Mouse (Mus musculus) heart, postnatal 0 days (tissue): ENCODE measurements around the gene Kctd19. TPM values are rescaled to one million over a fixed set of nuclear protein-coding genes. Genes with fewer than 3 reads are reported as not detected.

Source experiments
- ATAC-seq: fragments of 200-750 bp; cut with Nextera tagmentation; 2 replicates; pipeline ENCODE4 v1.8.0; 2017; ENCODE audit warnings: low read depth, moderate number of reproducible peaks, moderate library complexity; ENCODE audit not compliant: insufficient read depth
- DNase-seq: peaks from one replicate; pipeline ENCODE4 v3.0.0-alpha.2; 2016; ENCODE audit warnings: low spot score
- H3K27ac ChIP-seq: fragments of 300-500 bp; sonication (generic); 2 replicates; pipeline ENCODE4 v1.5.1; 2014; ENCODE audit warnings: low read depth, mild to moderate bottlenecking
- H3K27me3 ChIP-seq: fragments of 300-500 bp; sonication (generic); 2 replicates; pipeline ENCODE4 v1.6.1; 2014; ENCODE audit warnings: low read length, mixed read lengths; ENCODE audit not compliant: control insufficient read depth, insufficient read depth
- H3K36me3 ChIP-seq: fragments of 300-500 bp; sonication (generic); replicated peaks from 2 replicates; pipeline ENCODE4 v1.6.1; 2014; ENCODE audit warnings: low read length, mixed read lengths; ENCODE audit not compliant: control insufficient read depth, insufficient read depth
- H3K4me1 ChIP-seq: fragments of 300-500 bp; sonication (generic); 2 replicates; pipeline ENCODE4 v1.6.1; 2014; ENCODE audit warnings: antibody characterized with exemption; ENCODE audit not compliant: control insufficient read depth, insufficient read depth
- H3K4me2 ChIP-seq: fragments of 300-500 bp; sonication (generic); 2 replicates; pipeline ENCODE4 v1.6.1; 2014; ENCODE audit warnings: low read depth, mild to moderate bottlenecking, low read length, moderate library complexity
- H3K4me3 ChIP-seq: fragments of 300-500 bp; sonication (generic); 2 replicates; pipeline ENCODE4 v1.5.1; 2014; ENCODE audit warnings: low read depth, low read length
- H3K9ac ChIP-seq: fragments of 300-500 bp; sonication (generic); replicated peaks from 2 replicates; pipeline ENCODE4 v1.6.1; 2014; ENCODE audit warnings: low read depth, low read length, mixed read lengths
- H3K9me3 ChIP-seq: fragments of 300-500 bp; sonication (generic); replicated peaks from 2 replicates; pipeline ENCODE4 v1.6.1; 2016; ENCODE audit warnings: low read length; ENCODE audit not compliant: control insufficient read depth
- CTCF ChIP-seq: IDR thresholded peaks from 2 replicates; pipeline ENCODE4 v1.5.1; 2016; ENCODE audit warnings: antibody characterized with exemption, control low read depth, low read depth
- EP300 ChIP-seq: IDR thresholded peaks from 2 replicates; pipeline ENCODE4 v1.6.1; 2016; ENCODE audit warnings: antibody characterized with exemption, low read depth
- WGBS: fragments of 180-500 bp; shearing (Covaris S2); extraction: QIAGEN DNeasy Blood & Tissue Kit; methylation state at CpG from one replicate; pipeline ENCODE4 v1.1.7; 2014; 5-methylcytosine and 5-hydroxymethylcytosine counted together
- polyA plus RNA-seq: library from polyadenylated mRNA; unstranded; fragments of >200 nt; fragmentation: Nextera tagmentation; extraction: Ambion mirVana; gene quantifications from 2 replicates; pipeline ENCODE4 v1.2.1, GENCODE M21; 2015
- total RNA-seq: library from RNA; depleted of rRNA; stranded (reverse); fragments of >200 nt; gene quantifications from 2 replicates; pipeline ENCODE4 v1.2.3, GENCODE M21; 2014; ENCODE audit warnings: low replicate concordance

Gene Kctd19
- total and polyA plus RNA-seq, 2 experiments from 2014 or later = not detected

DNA sequence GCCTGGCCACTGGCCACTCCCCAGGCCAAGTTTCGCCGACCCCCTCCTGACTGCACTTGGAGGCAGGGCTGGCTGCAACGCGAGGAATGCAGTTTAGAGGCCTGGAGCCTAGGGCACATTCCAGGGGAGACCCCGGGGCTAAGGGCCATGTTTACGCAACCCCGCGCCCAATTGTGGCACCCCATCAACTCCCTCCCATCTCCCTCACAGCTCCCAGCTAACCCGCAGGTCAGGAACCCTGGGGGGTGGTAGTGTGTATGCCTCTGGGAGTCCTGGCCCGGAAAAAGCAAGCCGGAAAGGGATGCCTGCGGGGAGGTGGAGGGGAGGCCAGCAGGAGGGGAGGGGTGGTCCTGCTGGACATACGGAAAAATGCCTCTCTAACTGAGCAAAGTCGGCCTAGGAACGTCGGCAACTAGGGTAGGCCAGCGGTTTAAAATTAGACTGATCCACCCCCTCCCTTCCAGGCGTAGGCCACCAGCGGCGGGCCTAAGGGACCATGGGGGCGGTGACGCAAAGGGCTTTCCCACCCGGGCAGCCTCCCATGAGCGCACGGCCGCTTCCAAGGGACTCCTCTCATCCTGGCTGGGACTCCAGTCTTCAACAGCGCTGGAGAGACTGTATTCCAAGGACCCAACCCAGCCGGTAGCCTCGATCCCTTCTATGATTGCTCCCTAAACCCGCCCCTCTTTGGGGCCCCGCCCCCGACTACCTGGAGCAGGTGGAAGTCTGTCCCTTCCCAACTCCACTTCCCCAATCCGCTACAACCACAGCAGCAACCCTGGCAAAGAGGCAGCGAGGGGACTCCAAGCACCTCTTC is 66.5 kb downstream of the Kctd19 start:
- H3K27ac ChIP-seq = peak overlapping the region; percentile 76
- peak overlapping the region; percentile 95 for H3K4me2 ChIP-seq
- peaks cover 34% of the 10 kb centered on the region for H3K4me1 ChIP-seq
- WGBS = 1% methylated on average over 34 of the region's 34 CpGs
- DNase-seq (peak; percentile 71), ATAC-seq (peak; percentile 64)
- peak overlapping the region; percentile 79 for H3K4me3 ChIP-seq
- peak overlapping the region; percentile 67 for H3K9ac ChIP-seq
- H3K27me3 ChIP-seq = no peaks in the 10 kb centered on the region
- H3K9me3 ChIP-seq = no peaks in the 10 kb centered on the region
- TF ChIP-seq CTCF (0 out of 2 replicates have a peak, but pooled peaks have one; percentile 0), EP300 (no peak)
- no peaks in the 10 kb centered on the region for H3K36me3 ChIP-seq

DNA sequence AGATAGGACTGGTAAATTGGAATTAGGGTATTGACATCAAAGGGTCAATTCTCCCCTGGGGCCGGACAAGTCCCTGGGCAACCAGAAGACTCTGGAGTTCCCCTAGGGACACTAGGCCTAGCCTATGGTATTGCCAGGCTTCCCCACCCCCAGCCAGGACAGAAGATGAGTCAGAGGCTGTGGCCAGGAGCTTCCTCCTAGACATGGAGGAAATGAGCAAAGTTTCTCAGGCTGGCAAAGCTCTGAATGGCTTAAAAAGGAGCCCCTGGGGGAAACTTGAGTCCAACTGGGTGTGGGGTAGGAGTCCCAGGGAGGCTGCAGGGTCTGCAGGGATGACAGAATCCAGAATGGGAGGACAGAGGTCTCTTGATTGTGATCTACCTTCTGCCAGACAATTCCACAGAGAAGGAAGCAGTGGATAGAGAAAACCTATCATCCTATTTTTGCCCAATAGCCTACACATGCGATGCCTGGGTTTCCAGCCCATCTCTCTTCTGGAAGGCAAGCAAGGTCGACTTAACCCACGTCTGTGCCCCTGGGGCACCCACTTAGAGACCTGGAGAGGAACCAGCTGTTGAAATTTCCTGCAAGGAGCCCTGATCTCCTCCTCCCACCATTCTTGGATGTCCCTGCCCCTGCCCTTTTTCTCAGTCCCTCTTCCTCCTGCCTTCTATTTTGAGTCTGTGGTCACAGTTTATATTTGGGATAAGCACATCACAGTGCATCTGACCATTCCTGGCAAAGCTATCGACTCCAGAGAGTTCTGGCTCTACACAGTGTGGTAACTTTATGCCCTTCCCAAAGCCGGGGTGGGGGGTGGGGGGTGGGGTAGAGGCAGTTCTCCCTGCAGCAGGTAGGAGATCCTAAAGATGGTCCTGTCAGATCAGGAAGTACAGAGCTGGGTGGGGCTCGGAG is 68.0 kb downstream of the Kctd19 start:
- H3K4me3 ChIP-seq = no peak overlapping the region
- WGBS = 29% methylated on average over 7 of the region's 7 CpGs
- peaks cover 47% of the 10 kb centered on the region for H3K4me1 ChIP-seq
- no peak for TF ChIP-seq EP300
- no peak for TF ChIP-seq CTCF
- DNase-seq (no peak), ATAC-seq (no peak)
- H3K9me3 ChIP-seq = no peaks in the 10 kb centered on the region
- no peak overlapping the region; the same call in 1 of the 2 replicates for H3K9ac ChIP-seq
- H3K4me2 ChIP-seq = peak overlapping the region; percentile 95
- H3K27me3 ChIP-seq = no peaks in the 10 kb centered on the region
- H3K36me3 ChIP-seq = no peaks in the 10 kb centered on the region
- H3K27ac ChIP-seq = peak overlapping the region; percentile 58

DNA sequence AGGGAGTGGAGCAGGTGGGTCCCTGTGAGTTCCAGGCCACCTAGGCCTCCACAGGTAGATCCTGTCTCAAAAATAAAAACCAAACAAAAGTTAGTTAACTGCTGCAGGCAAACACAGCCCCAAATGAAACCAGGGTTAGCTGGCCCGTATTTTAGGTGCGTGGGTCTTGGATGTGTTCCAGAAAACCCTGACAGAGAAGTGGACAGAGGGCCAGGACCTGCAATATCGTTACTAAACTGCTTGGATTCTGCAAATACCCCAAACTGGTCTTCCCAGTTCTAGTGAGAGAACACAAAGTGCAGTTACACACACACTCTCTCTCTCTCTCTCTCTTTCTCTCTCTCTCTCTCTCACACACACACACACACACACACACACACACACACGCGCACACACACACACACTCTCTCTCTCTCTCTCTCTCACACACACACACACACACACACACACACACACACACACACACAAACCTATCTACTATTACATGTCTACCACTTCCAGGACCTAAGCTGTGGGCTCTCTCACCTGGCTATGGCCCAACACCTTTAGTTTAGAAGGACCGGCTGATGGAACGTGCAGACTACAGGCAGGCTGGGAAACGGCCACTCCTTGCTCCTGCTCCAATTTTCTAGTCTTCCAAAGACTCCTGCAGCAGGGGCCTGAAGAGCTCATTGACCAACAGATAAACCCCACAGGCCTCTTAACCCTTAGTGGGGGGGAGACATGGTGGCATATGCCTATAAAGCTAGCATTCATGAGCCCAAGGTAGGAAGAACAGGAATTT is 69.3 kb downstream of the Kctd19 start:
- DNase-seq = no peak
- Histone ChIP-seq H3K9ac (no peak overlapping the region), H3K27ac (no peak overlapping the region), H3K27me3 (no peaks in the 10 kb centered on the region), H3K4me3 (no peak overlapping the region), H3K36me3 (no peaks in the 10 kb centered on the region), H3K4me2 (no peak overlapping the region), H3K4me1 (peaks cover 52% of the 10 kb centered on the region), H3K9me3 (no peaks in the 10 kb centered on the region)
- TF ChIP-seq EP300 (no peak), CTCF (no peak)
- WGBS = 44% methylated on average over 8 of the region's 8 CpGs
- no peak for ATAC-seq

DNA sequence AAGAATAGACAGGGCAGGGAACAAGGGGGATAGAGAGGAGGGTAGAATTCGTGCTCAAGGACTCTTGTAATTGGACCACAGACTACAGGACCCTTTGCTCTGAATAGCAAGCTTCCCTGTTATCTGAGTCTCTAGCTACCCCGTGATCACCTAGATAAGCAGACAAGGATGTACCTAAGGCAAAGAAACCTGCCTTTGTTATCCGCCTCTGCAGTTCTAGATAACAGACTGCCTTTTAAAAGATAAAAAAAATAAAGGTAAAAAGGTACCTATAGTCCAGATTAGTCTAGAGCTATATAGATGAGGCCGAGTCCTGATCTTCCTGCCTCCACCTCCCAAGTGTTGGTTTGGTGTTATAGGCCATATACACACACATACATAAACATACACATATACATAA is 70.5 kb downstream of the Kctd19 start:
- Histone ChIP-seq H3K27me3 (no peaks in the 10 kb centered on the region), H3K4me1 (peaks cover 50% of the 10 kb centered on the region), H3K9me3 (no peaks in the 10 kb centered on the region), H3K27ac (no peak overlapping the region), H3K36me3 (peaks cover 12% of the 10 kb centered on the region), H3K4me2 (no peak overlapping the region), H3K9ac (no peak overlapping the region), H3K4me3 (no peak overlapping the region)
- WGBS = 80% methylated on average over 4 of the region's 4 CpGs
- TF ChIP-seq EP300 (no peak), CTCF (no peak)
- no peak for DNase-seq
- no peak for ATAC-seq

DNA sequence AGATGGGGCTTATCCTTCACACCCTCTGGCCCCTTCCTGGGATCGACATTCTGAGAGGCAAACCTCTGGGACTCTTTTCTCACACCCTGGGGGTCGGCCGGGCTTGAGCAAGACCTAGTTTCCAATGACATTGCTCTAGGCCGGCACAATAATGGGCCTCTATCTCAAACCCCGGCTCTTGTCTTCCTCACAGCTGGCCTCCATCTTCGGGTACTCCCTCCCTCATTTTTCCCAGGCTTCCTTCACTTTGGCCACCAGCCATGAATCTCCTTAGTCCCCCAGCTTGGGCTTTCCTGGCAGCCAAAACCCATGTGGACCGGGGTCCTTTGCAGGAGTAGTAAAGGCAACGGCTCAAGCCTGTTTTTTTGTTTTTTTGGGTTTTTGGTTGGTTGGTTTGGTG is 71.9 kb downstream of the Kctd19 start:
- peaks cover 48% of the 10 kb centered on the region for H3K4me1 ChIP-seq
- H3K4me3 ChIP-seq = no peak overlapping the region
- ATAC-seq = no peak

More for the DNA sequence above, 71.9 kb downstream of the Kctd19 start:
- H3K36me3 ChIP-seq = peaks cover 25% of the 10 kb centered on the region
- WGBS = 15% methylated on average over 8 of the region's 8 CpGs
- peak overlapping the region; percentile 50 for H3K27ac ChIP-seq
- H3K27me3 ChIP-seq = no peaks in the 10 kb centered on the region
- H3K4me2 ChIP-seq = no peak overlapping the region
- TF ChIP-seq EP300 (no peak), CTCF (no peak)
- no peak overlapping the region for H3K9ac ChIP-seq
- no peaks in the 10 kb centered on the region for H3K9me3 ChIP-seq
- no peak for DNase-seq
